Mouse (Mus musculus) T-cell, adult 2 months (primary cell): ENCODE data around the gene Set.
"Not testable (repeated sequence)": the region's sequence is repeated elsewhere in the genome, so short reads cannot be mapped to it uniquely, and the experiment has no call there.

Experiments
- DNase-seq: peaks from one replicate; pipeline ENCODE4 v3.0.0; 2022; ENCODE audit warnings: low spot score

The Set gene

GRCm38 (mm10) chr2:30057223-30057904, at the start of gene Set:
TSS of gene Set (plus strand) at chr2:30057378.
- DNase-seq: no peak

GRCm38 (mm10) chr2:30009101-30009500, 48.1 kb upstream of the Set start:
- DNase-seq: no peak

GRCm38 (mm10) chr2:30010840-30011281, 46.3 kb upstream of the Set start:
- DNase-seq: no peak

GRCm38 (mm10) chr2:30014326-30014966, 42.7 kb upstream of the Set start:
- no peak for DNase-seq

- DNase-seq: no peak
These were observed 31.7 kb upstream of the Set start for GRCm38 (mm10) chr2:30025454-30025853.

GRCm38 (mm10) chr2:30026997-30027396, 30.2 kb upstream of the Set start:
- DNase-seq: no peak

GRCm38 (mm10) chr2:30032244-30032846, 24.8 kb upstream of the Set start:
- peak; percentile 13 for DNase-seq

GRCm38 (mm10) chr2:30032957-30033356, 24.2 kb upstream of the Set start:
- no peak for DNase-seq

GRCm38 (mm10) chr2:30037762-30038161, 19.4 kb upstream of the Set start:
- DNase-seq: no peak

- no peak for DNase-seq
These were observed 18.8 kb upstream of the Set start for GRCm38 (mm10) chr2:30038370-30038769.

GRCm38 (mm10) chr2:30039687-30040086, 17.5 kb upstream of the Set start:
- no peak for DNase-seq

GRCm38 (mm10) chr2:30042445-30042844, 14.7 kb upstream of the Set start:
- peak; percentile 73 for DNase-seq

GRCm38 (mm10) chr2:30044550-30044949, 12.6 kb upstream of the Set start:
- DNase-seq: no peak

GRCm38 (mm10) chr2:30047127-30047526, 10.1 kb upstream of the Set start:
- no peak for DNase-seq

GRCm38 (mm10) chr2:30048101-30048501, 9.1 kb upstream of the Set start:
- DNase-seq: no peak

GRCm38 (mm10) chr2:30048699-30049388, 8.3 kb upstream of the Set start, which contains the start of gene Wdr34:
TSS of gene Wdr34 (minus strand) at chr2:30048881.
- DNase-seq: peak; percentile 96

- no peak for DNase-seq
These were observed 7.3 kb upstream of the Set start for GRCm38 (mm10) chr2:30049831-30050230.

GRCm38 (mm10) chr2:30051992-30052761, 5.0 kb upstream of the Set start:
- no peak for DNase-seq

- DNase-seq: not testable (repeated sequence)
These were observed 1.9 kb upstream of the Set start for GRCm38 (mm10) chr2:30055310-30055709.

- DNase-seq: no peak
These were observed 442 bp upstream of the Set start for GRCm38 (mm10) chr2:30056736-30057135.

GRCm38 (mm10) chr2:30058418-30058817, 1.2 kb downstream of the Set start:
- DNase-seq: no peak
